Mouse (Mus musculus) lung, embryonic 16.5 days (tissue): ENCODE measurements at regions not wholly inside any gene's neighbourhood (a gene's known extent, or its start where the extent isn't known, plus 50 kb on each side); places are given as distances from the start of the nearest gene placed in this dataset.

Experiments used
- ATAC-seq: fragments of 200-750 bp; cut with Nextera tagmentation; 2 replicates; pipeline ENCODE4 v1.8.0; 2017; ENCODE audit warnings: low read depth, mild to moderate bottlenecking, moderate library complexity
- H3K27ac ChIP-seq: fragments of 300-500 bp; sonication (generic); 2 replicates; pipeline ENCODE4 v1.5.1; 2014; ENCODE audit warnings: mild to moderate bottlenecking, control low read depth, low read length
- H3K27me3 ChIP-seq: fragments of 300-500 bp; sonication (generic); 2 replicates; pipeline ENCODE4 v1.6.1; 2014; ENCODE audit warnings: low read depth, low read length, mixed read lengths; ENCODE audit not compliant: control insufficient read depth, insufficient read depth
- H3K36me3 ChIP-seq: fragments of 300-500 bp; sonication (generic); 2 replicates; pipeline ENCODE4 v1.6.1; 2014; ENCODE audit warnings: low read length; ENCODE audit not compliant: control insufficient read depth, insufficient read depth
- H3K4me1 ChIP-seq: fragments of 300-500 bp; sonication (generic); replicated peaks from 2 replicates; pipeline ENCODE4 v1.6.1; 2014; ENCODE audit warnings: low read length, mixed read lengths; ENCODE audit not compliant: control insufficient read depth, insufficient read depth
- H3K4me2 ChIP-seq: fragments of 300-500 bp; sonication (generic); 2 replicates; pipeline ENCODE4 v1.6.1; 2014; ENCODE audit warnings: low read depth, low read length, control low read depth
- H3K4me3 ChIP-seq: fragments of 300-500 bp; sonication (generic); 2 replicates; pipeline ENCODE4 v1.5.1; 2014; ENCODE audit warnings: mild to moderate bottlenecking, low read length, control low read depth
- H3K9ac ChIP-seq: fragments of 300-500 bp; sonication (generic); 2 replicates; pipeline ENCODE4 v1.6.1; 2014; ENCODE audit warnings: low read length, control low read depth
- H3K9me3 ChIP-seq: fragments of 300-500 bp; sonication (generic); 2 replicates; pipeline ENCODE4 v1.6.1; 2016; ENCODE audit warnings: low read length; ENCODE audit not compliant: control insufficient read depth
- WGBS: fragments of 180-500 bp; shearing (Covaris S2); extraction: QIAGEN DNeasy Blood & Tissue Kit; methylation state at CpG from one replicate; pipeline ENCODE4 v1.1.7; 2014; 5-methylcytosine and 5-hydroxymethylcytosine counted together

DNA sequence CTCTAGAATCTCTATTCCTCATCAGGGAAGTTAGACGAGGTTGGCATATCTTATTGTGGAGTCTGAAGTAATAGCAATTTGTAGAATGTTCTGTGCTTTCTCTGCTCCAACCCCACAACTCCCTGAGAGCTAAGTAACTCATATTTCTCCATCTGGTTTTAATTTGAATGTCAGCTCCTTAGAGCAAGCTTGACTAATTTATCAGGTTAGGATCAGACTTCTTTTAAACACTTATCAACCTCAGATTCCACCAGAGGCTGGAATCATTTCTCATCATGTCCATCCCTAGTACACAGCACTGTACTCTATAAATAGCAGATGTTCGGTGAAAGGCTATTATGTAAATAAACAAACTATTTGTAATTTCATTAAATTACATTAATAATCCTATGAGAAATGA is 485.4 kb upstream of the Kif18a start:
- Histone ChIP-seq H3K9me3 (no peaks in the 10 kb centered on the region), H3K9ac (no peak overlapping the region), H3K27ac (no peak overlapping the region), H3K4me3 (no peak overlapping the region), H3K4me2 (no peak overlapping the region), H3K4me1 (no peaks in the 10 kb centered on the region), H3K27me3 (no peaks in the 10 kb centered on the region), H3K36me3 (no peaks in the 10 kb centered on the region)
- WGBS: 27% methylated on average over 2 of the region's 2 CpGs
- ATAC-seq: no peak

DNA sequence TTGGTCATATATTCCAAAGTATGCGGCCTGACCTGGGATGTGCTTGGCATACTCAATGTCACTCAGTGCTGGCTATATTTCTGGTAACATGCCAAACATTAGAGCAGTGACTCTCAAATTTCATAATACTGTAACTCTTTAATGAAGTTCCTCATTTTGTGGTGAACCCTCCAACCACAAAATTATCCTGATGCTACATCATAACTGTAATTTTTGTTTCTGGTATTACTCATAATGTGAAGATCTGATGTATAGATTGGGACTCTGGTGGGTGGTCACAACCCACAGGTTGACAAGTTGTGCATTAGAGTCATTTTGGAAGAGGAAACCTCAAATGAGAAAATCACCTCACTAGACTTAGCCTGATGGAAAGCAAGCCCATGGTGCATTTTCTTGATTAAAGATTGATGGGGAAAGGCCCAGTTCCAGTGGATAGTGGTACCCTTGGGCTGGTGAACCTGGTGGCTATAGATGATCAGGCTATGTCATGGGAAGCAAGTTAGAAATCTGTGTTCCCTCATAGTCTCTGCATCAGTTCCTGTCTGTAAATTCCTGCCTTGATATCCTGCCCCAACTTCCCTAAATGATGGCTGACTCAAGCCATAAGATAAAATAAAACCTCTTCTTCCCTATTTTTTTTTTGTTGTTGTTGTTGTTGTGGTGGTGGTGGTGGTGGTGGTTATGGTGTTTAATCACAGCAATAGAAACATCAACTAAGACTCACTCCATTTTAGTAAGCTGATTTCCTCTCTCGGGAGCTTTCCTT is 483.5 kb upstream of the Kif18a start:
- ATAC-seq: no peak
- 86% methylated on average over 2 of the region's 2 CpGs for WGBS
- H3K27me3 ChIP-seq: no peaks in the 10 kb centered on the region
- H3K9ac ChIP-seq: no peak overlapping the region
- no peak overlapping the region for H3K27ac ChIP-seq
- H3K4me1 ChIP-seq: no peaks in the 10 kb centered on the region
- no peaks in the 10 kb centered on the region for H3K9me3 ChIP-seq
- H3K4me3 ChIP-seq: no peak overlapping the region
- no peak overlapping the region for H3K4me2 ChIP-seq
- H3K36me3 ChIP-seq: no peaks in the 10 kb centered on the region

DNA sequence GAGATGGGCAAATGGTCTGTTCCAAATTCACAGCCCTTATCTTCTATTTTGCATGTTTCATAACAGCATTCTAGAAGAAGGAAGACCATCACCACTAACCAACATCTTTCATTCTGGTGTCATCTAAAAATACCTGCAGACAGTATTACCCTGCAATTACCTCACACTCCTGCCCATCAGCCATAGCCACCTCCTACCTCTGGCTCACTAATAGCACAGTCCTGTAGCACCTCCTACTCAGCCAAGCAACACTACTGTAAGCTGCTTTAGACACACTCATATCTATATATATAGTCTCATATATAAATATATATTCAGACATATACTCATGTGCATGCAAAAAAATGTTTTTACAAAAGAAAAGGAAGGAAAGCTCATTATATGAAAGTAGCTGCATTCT is 468.2 kb upstream of the Kif18a start:
- H3K27ac ChIP-seq: no peak overlapping the region
- H3K9me3 ChIP-seq: no peaks in the 10 kb centered on the region
- no peak overlapping the region for H3K4me3 ChIP-seq

DNA sequence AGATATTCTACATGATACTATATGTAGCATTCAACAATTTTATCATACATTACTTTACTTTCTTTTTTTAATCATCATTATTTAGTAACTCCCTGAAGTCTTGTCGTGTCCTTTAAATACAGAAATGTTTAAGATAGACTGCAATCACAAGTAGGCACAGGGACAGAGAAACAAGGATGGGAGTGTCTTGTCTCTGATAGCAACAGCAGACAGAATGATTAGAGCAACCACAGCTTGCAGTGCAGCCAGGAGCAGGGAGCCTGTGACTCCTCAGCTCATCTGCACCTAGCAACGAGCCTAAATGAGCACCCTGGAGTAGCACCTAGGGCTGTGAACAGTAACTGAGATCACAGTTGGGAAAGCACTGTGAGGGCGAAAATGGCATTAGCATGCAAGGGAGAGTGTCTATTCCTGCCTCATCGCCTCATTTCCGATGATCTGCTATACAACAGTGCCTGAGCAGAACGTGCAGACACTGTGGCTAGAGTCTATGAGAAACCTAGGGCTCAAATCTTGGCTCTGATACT is 467.4 kb upstream of the Kif18a start:
- Histone ChIP-seq H3K27me3 (no peaks in the 10 kb centered on the region), H3K4me2 (no peak overlapping the region), H3K36me3 (no peaks in the 10 kb centered on the region), H3K27ac (no peak overlapping the region), H3K9me3 (no peaks in the 10 kb centered on the region), H3K9ac (no peak overlapping the region), H3K4me3 (no peak overlapping the region), H3K4me1 (no peaks in the 10 kb centered on the region)
- 41% methylated on average over 6 of the region's 6 CpGs for WGBS
- ATAC-seq: no peak

More for the DNA sequence above, 468.2 kb upstream of the Kif18a start:
- ATAC-seq: no peak
- Histone ChIP-seq H3K4me2 (no peak overlapping the region), H3K36me3 (no peaks in the 10 kb centered on the region), H3K4me1 (no peaks in the 10 kb centered on the region), H3K9ac (no peak overlapping the region), H3K27me3 (no peaks in the 10 kb centered on the region)

DNA sequence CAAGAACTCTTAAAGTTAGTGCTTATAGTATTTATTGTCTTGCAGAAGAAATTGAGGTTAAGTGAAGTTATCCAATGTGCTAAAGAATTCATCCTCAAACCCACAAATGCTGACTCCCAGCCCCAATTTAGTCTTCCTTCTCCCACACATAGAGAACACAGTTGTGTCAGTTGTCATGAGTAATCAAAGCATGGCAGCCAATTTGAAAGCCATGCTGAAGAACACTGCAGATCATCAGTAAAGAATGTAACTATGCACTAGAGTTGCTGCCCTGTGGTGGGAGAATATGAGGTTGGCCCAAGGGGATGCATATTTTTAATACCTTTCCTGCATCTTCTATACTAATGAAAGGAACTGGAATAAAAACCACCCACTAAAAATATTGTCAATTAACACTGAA is 464.0 kb upstream of the Kif18a start:
- no peak overlapping the region for H3K4me2 ChIP-seq
- no peaks in the 10 kb centered on the region for H3K9me3 ChIP-seq
- no peak for ATAC-seq
- H3K4me1 ChIP-seq: no peaks in the 10 kb centered on the region
- no peak overlapping the region for H3K27ac ChIP-seq
- no peak overlapping the region for H3K9ac ChIP-seq
- no peaks in the 10 kb centered on the region for H3K27me3 ChIP-seq
- H3K4me3 ChIP-seq: no peak overlapping the region
- no peaks in the 10 kb centered on the region for H3K36me3 ChIP-seq

DNA sequence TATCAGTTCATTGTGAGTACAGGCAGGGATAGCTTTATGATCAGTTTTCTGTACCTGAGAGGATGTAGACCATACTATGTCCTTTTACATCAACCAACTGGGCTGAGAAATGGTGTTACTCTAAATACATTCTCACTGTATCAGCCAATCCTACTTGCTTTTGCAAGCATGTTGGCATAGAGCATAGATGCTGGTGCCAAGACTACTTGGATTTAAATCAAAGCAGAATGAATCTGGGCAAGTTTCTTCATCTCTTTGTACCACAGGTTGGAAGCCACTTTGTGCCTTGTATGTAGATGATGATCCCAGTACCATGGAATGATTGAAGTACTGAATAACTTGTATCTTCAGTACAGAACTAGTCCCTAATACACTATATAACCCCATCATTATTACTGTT is 456.5 kb upstream of the Kif18a start:
- Histone ChIP-seq H3K4me2 (no peak overlapping the region), H3K9me3 (no peaks in the 10 kb centered on the region), H3K27ac (no peak overlapping the region), H3K9ac (no peak overlapping the region), H3K4me3 (no peak overlapping the region), H3K4me1 (peaks cover 5% of the 10 kb centered on the region; the same call in 1 of the 2 replicates), H3K27me3 (no peaks in the 10 kb centered on the region), H3K36me3 (no peaks in the 10 kb centered on the region)
- ATAC-seq: no peak

DNA sequence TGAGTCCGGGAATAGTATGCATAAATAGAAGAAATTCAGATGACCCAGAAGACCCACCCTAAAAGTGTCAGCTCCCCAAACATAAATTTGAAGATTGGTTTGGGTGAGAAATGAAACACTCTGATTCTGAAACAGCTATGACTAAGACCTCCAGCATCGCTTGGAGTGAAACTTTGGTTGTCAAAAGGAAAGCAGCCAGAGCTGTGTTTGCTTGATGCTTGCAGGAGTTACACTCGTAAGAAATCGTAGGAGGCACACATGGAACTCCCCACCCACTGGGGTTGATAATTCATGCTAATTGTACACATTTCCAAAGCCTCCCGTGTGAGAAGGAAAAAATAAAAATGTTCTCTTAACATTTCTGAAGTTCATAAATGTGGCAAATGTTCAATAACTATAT is 454.6 kb upstream of the Kif18a start:
- no peak overlapping the region for H3K9ac ChIP-seq
- H3K4me1 ChIP-seq: peaks cover 5% of the 10 kb centered on the region; the same call in 1 of the 2 replicates
- no peak overlapping the region for H3K4me3 ChIP-seq
- no peak overlapping the region for H3K27ac ChIP-seq
- H3K9me3 ChIP-seq: no peaks in the 10 kb centered on the region
- no peaks in the 10 kb centered on the region for H3K36me3 ChIP-seq
- H3K4me2 ChIP-seq: no peak overlapping the region
- 56% methylated on average over 5 of the region's 5 CpGs for WGBS
- H3K27me3 ChIP-seq: no peaks in the 10 kb centered on the region
- ATAC-seq: no peak

DNA sequence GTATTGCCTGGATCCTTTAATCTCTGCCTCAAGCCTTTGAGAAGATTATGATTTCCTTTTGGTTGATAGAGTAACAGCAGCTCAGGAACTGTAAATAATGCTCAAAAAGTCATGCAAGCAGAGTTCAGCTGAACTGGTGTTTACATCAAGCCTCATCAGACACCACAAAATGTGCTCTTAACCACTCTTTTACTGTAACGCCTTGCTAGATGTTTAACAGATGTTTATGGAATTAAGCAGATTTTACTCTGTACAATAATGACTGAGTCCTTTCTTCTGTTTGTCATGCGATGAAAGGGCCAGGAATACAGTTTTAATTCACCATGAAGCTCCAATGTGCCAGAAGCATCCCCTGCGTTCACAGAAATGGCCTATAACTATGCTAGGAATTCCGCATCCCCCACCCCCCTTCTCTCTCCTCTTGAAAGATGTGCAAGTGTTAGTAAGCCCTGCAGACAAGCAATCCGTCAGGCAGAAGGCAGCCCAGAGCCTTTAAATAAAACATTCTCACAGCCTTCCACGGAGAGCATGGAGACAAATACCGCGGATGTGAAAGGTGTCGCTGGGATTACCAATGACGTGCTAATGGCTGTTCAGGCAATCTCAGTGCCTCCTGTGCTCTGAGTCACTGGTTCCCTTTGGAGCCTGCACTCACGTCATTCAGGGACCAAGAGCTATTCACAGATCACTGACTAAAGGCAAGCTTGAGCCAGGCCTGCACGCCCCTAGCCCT is 453.3 kb upstream of the Kif18a start:
- WGBS: 6% methylated on average over 12 of the region's 12 CpGs
- H3K27ac ChIP-seq: no peak overlapping the region
- ATAC-seq: peak; percentile 70; the same call in 1 of the 2 replicates
- peak overlapping the region; percentile 23 for H3K4me2 ChIP-seq
- no peak overlapping the region for H3K4me3 ChIP-seq
- H3K9ac ChIP-seq: no peak overlapping the region
- peaks cover 5% of the 10 kb centered on the region; the same call in 1 of the 2 replicates for H3K4me1 ChIP-seq
- no peaks in the 10 kb centered on the region for H3K36me3 ChIP-seq
- H3K27me3 ChIP-seq: no peaks in the 10 kb centered on the region
- no peaks in the 10 kb centered on the region for H3K9me3 ChIP-seq

DNA sequence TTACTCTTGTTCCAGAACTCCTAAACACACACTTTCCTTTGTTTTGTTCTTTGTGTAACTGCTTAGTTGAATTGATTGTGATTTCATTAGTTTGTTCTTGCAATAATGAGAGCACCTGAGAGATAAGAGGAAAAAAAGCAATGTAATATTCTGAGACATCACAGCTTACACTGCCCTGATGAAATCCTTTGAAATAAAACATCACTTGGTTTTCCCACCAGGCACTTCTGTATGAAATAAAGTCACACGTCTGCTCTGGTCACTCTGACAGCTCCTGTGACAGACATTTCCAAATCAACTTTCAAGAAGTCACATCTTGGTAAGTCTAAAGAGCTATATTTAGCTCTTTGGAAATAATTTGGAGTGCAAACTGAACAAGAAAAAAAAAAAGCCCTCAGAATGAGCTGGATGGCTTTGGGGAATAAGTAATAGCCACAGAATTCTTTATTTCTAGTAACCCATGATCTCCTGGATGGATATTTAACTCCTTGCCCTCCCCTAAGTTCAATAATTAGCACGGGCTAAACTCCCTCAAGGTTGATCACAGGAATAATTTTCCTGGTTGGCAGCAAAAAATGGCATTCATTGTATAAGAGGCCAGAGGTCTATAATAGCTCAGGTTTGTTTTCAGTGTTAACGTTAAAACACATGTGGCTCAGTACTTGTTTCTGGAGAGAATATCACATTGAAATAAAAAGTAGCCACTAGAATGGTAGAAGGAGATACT is 452.4 kb upstream of the Kif18a start:
- ATAC-seq: no peak
- H3K9me3 ChIP-seq: no peaks in the 10 kb centered on the region
- H3K27me3 ChIP-seq: no peaks in the 10 kb centered on the region
- 47% methylated on average over 3 of the region's 3 CpGs for WGBS
- no peak overlapping the region for H3K4me2 ChIP-seq
- no peaks in the 10 kb centered on the region for H3K36me3 ChIP-seq
- H3K4me3 ChIP-seq: no peak overlapping the region
- H3K27ac ChIP-seq: no peak overlapping the region
- H3K4me1 ChIP-seq: peaks cover 5% of the 10 kb centered on the region; the same call in 1 of the 2 replicates
- H3K9ac ChIP-seq: no peak overlapping the region
